Mouse (Mus musculus): ENCODE data around the gene Kif1b. TPM values are rescaled to one million over a fixed set of nuclear protein-coding genes. Genes with fewer than 3 reads are reported as not detected.
A peak's percentile ranks its signal among the peaks of the same experiment; 100 is the strongest.

Kif1b gene
- polyA plus RNA-seq, 1 experiment from 2014 or later: 34.4 TPM

- Histone ChIP-seq H3K9ac (ENCODE audit: low read length) (no peak overlapping the region), H3K4me2 (ENCODE audit: low read length) (no peak overlapping the region), H3K36me3 (ENCODE audit: control insufficient read depth, insufficient read depth, low read length) (peaks cover 34% of the 10 kb centered on the region), H3K27ac (ENCODE audit: low read depth) (no peak overlapping the region), H3K27me3 (replicated peaks; ENCODE audit: control insufficient read depth, insufficient read depth, low read length) (no peaks in the 10 kb centered on the region), H3K4me1 (replicated peaks; ENCODE audit: control insufficient read depth, insufficient read depth, low read length) (no peaks in the 10 kb centered on the region), H3K4me3 (ENCODE audit: low read depth, low read length) (no peak overlapping the region), H3K9me3 (ENCODE audit: control insufficient read depth, low read length) (no peaks in the 10 kb centered on the region)
- ATAC-seq (replicated peaks; ENCODE audit: low FRiP score, low TSS enrichment, low read depth) (no peak), DNase-seq (ENCODE audit: low spot score) (no peak)
- 87% methylated on average over 15 of the region's 15 CpGs for WGBS
Observed at GRCm38 (mm10) chr4:149256511-149257300, 50.8 kb downstream of the Kif1b start.

- peak; percentile 71 for ATAC-seq (replicated peaks; ENCODE audit: low FRiP score, low TSS enrichment, low read depth)
Observed at GRCm38 (mm10) chr4:149255277-149256270, 51.9 kb downstream of the Kif1b start.

GRCm38 (mm10) chr4:149254827-149255226 lies 52.7 kb downstream of the Kif1b start:
- ATAC-seq (replicated peaks; ENCODE audit: low FRiP score, low TSS enrichment, low read depth): no peak
- Histone ChIP-seq H3K4me2 (ENCODE audit: low read length) (no peak overlapping the region), H3K9me3 (ENCODE audit: control insufficient read depth, low read length) (no peaks in the 10 kb centered on the region), H3K27me3 (replicated peaks; ENCODE audit: control insufficient read depth, insufficient read depth, low read length) (no peaks in the 10 kb centered on the region), H3K4me1 (replicated peaks; ENCODE audit: control insufficient read depth, insufficient read depth, low read length) (no peaks in the 10 kb centered on the region), H3K36me3 (ENCODE audit: control insufficient read depth, insufficient read depth, low read length) (peaks cover 40% of the 10 kb centered on the region), H3K27ac (ENCODE audit: low read depth) (peak overlapping the region; percentile 14; the same call in 1 of the 2 replicates), H3K9ac (ENCODE audit: low read length) (no peak overlapping the region), H3K4me3 (ENCODE audit: low read depth, low read length) (no peak overlapping the region)
- no peak for DNase-seq (ENCODE audit: low spot score)
- 76% methylated on average over 4 of the region's 4 CpGs for WGBS

More at GRCm38 (mm10) chr4:149255277-149256270, 51.9 kb downstream of the Kif1b start:
- no peak overlapping the region for H3K9ac ChIP-seq (ENCODE audit: low read length)
- no peak for DNase-seq (ENCODE audit: low spot score)
- no peaks in the 10 kb centered on the region for H3K9me3 ChIP-seq (ENCODE audit: control insufficient read depth, low read length)
- H3K4me1 ChIP-seq (replicated peaks; ENCODE audit: control insufficient read depth, insufficient read depth, low read length): no peaks in the 10 kb centered on the region
- H3K36me3 ChIP-seq (ENCODE audit: control insufficient read depth, insufficient read depth, low read length): peaks cover 37% of the 10 kb centered on the region
- H3K27me3 ChIP-seq (replicated peaks; ENCODE audit: control insufficient read depth, insufficient read depth, low read length): no peaks in the 10 kb centered on the region
- H3K4me3 ChIP-seq (ENCODE audit: low read depth, low read length): no peak overlapping the region
- no peak overlapping the region for H3K4me2 ChIP-seq (ENCODE audit: low read length)
- 36% methylated on average over 13 of the region's 13 CpGs for WGBS
- peak overlapping the region; percentile 14 for H3K27ac ChIP-seq (ENCODE audit: low read depth)

DNA sequence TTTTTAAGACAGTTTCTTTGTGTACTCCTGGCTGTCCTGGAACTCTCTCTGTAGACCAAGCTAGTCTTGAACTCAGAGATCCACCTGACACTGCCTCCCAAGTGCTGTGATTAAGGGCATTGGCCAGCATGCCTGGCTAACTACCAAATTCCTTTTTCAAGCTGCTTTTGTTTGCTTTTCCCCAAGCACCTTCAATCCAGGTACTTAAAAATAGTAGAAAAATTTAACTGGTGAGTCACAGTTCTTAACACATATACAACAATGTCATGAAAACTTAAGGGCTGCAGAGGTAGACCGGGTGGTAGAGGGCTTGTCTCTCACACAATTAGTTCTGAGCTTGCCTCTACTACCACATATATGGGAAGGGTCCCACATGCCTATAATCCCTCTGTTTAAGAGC lies 58.2 kb downstream of the Kif1b start:
- H3K9ac ChIP-seq (ENCODE audit: low read length): no peak overlapping the region
- no peak overlapping the region for H3K4me3 ChIP-seq (ENCODE audit: low read depth, low read length)
- no peak overlapping the region for H3K27ac ChIP-seq (ENCODE audit: low read depth)
- H3K9me3 ChIP-seq (ENCODE audit: control insufficient read depth, low read length): no peaks in the 10 kb centered on the region
- peaks cover 61% of the 10 kb centered on the region for H3K36me3 ChIP-seq (ENCODE audit: control insufficient read depth, insufficient read depth, low read length)
- ATAC-seq (replicated peaks; ENCODE audit: low FRiP score, low TSS enrichment, low read depth) (no peak), DNase-seq (ENCODE audit: low spot score) (no peak)
- H3K27me3 ChIP-seq (replicated peaks; ENCODE audit: control insufficient read depth, insufficient read depth, low read length): no peaks in the 10 kb centered on the region
- H3K4me1 ChIP-seq (replicated peaks; ENCODE audit: control insufficient read depth, insufficient read depth, low read length): no peaks in the 10 kb centered on the region
- 84% methylated on average over 1 of the region's 1 CpGs for WGBS
- no peak overlapping the region for H3K4me2 ChIP-seq (ENCODE audit: low read length)

- WGBS: 81% methylated on average over 5 of the region's 5 CpGs
- Histone ChIP-seq H3K36me3 (ENCODE audit: control insufficient read depth, insufficient read depth, low read length) (peaks cover 67% of the 10 kb centered on the region), H3K27ac (ENCODE audit: low read depth) (no peak overlapping the region), H3K9ac (ENCODE audit: low read length) (no peak overlapping the region), H3K27me3 (replicated peaks; ENCODE audit: control insufficient read depth, insufficient read depth, low read length) (no peaks in the 10 kb centered on the region), H3K4me3 (ENCODE audit: low read depth, low read length) (no peak overlapping the region), H3K4me1 (replicated peaks; ENCODE audit: control insufficient read depth, insufficient read depth, low read length) (no peaks in the 10 kb centered on the region), H3K4me2 (ENCODE audit: low read length) (no peak overlapping the region), H3K9me3 (ENCODE audit: control insufficient read depth, low read length) (no peaks in the 10 kb centered on the region)
- DNase-seq (ENCODE audit: low spot score): no peak
- no peak for ATAC-seq (replicated peaks; ENCODE audit: low FRiP score, low TSS enrichment, low read depth)
Observed at GRCm38 (mm10) chr4:149247772-149248171, 59.7 kb downstream of the Kif1b start.

DNA sequence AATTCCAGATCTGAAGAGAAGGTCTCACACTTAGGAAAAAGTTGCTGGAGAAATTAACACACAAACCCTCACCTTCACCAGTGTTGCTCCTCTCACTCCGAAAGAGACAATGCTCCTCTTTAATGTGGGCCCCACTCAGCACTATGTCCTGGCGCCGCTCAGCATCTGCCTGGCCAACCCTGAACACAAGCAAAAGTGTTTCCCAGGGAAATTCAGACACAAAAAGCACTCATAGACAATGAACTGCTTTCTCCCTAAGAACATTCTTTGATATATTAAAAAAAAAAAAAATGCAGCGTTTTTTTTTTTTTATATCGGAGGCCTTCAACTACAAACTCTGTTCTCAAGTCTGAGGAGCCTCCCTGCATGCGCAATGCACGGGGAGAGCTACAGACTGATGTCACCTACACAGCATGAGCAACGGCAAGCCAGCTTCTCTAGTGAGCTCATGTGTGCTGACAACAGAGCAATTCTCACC lies 60.3 kb downstream of the Kif1b start:
- no peak for DNase-seq (ENCODE audit: low spot score)
- Histone ChIP-seq H3K4me2 (ENCODE audit: low read length) (no peak overlapping the region), H3K4me3 (ENCODE audit: low read depth, low read length) (no peak overlapping the region), H3K9me3 (ENCODE audit: control insufficient read depth, low read length) (no peaks in the 10 kb centered on the region), H3K36me3 (ENCODE audit: control insufficient read depth, insufficient read depth, low read length) (peaks cover 64% of the 10 kb centered on the region), H3K27ac (ENCODE audit: low read depth) (no peak overlapping the region), H3K4me1 (replicated peaks; ENCODE audit: control insufficient read depth, insufficient read depth, low read length) (no peaks in the 10 kb centered on the region), H3K27me3 (replicated peaks; ENCODE audit: control insufficient read depth, insufficient read depth, low read length) (no peaks in the 10 kb centered on the region), H3K9ac (ENCODE audit: low read length) (no peak overlapping the region)
- ATAC-seq (replicated peaks; ENCODE audit: low FRiP score, low TSS enrichment, low read depth): no peak
- WGBS: 79% methylated on average over 8 of the region's 8 CpGs

- Histone ChIP-seq H3K27ac (ENCODE audit: low read depth) (no peak overlapping the region), H3K4me1 (replicated peaks; ENCODE audit: control insufficient read depth, insufficient read depth, low read length) (no peaks in the 10 kb centered on the region), H3K9me3 (ENCODE audit: control insufficient read depth, low read length) (no peaks in the 10 kb centered on the region), H3K9ac (ENCODE audit: low read length) (no peak overlapping the region), H3K27me3 (replicated peaks; ENCODE audit: control insufficient read depth, insufficient read depth, low read length) (no peaks in the 10 kb centered on the region), H3K4me3 (ENCODE audit: low read depth, low read length) (no peak overlapping the region), H3K4me2 (ENCODE audit: low read length) (no peak overlapping the region), H3K36me3 (ENCODE audit: control insufficient read depth, insufficient read depth, low read length) (peaks cover 63% of the 10 kb centered on the region)
- ATAC-seq (replicated peaks; ENCODE audit: low FRiP score, low TSS enrichment, low read depth): no peak
- DNase-seq (ENCODE audit: low spot score): no peak
- 76% methylated on average over 7 of the region's 7 CpGs for WGBS
Observed at GRCm38 (mm10) chr4:149246578-149247155, 60.8 kb downstream of the Kif1b start.

GRCm38 (mm10) chr4:149237011-149237410 lies 70.5 kb downstream of the Kif1b start:
- Histone ChIP-seq H3K36me3 (ENCODE audit: control insufficient read depth, insufficient read depth, low read length) (peaks cover 24% of the 10 kb centered on the region), H3K4me1 (replicated peaks; ENCODE audit: control insufficient read depth, insufficient read depth, low read length) (0 out of 2 replicates have a peak, but pooled peaks cover 2% of the 10 kb centered on the region), H3K9ac (ENCODE audit: low read length) (no peak overlapping the region), H3K4me2 (ENCODE audit: low read length) (no peak overlapping the region), H3K27ac (ENCODE audit: low read depth) (no peak overlapping the region), H3K4me3 (ENCODE audit: low read depth, low read length) (no peak overlapping the region), H3K27me3 (replicated peaks; ENCODE audit: control insufficient read depth, insufficient read depth, low read length) (no peaks in the 10 kb centered on the region), H3K9me3 (ENCODE audit: control insufficient read depth, low read length) (no peaks in the 10 kb centered on the region)
- ATAC-seq (replicated peaks; ENCODE audit: low FRiP score, low TSS enrichment, low read depth) (no peak), DNase-seq (ENCODE audit: low spot score) (no peak)
- 93% methylated on average over 15 of the region's 15 CpGs for WGBS
